ENCODE assay signal across 8 mouse cellular contexts in genomic region chr5:37029326-37029905, GRCm38 (mm10). TPM values are rescaled to one million over a fixed set of nuclear protein-coding genes. Genes with fewer than 3 reads are reported as not detected.
DNase-seq lines count a peak whose midpoint lies in the region; ATAC-seq and TF ChIP-seq lines count a peak whose summit lies in the region.

No protein-coding gene starts in this region.

- peak overlapping the region; percentile 99 for H3K4me2 ChIP-seq in intestine, embryonic 15.5 days (replicated peaks)

- H3K27me3 ChIP-seq in intestine, embryonic 15.5 days (replicated peaks) = peaks cover 61% of the 10 kb centered on the region

- H3K36me3 ChIP-seq in intestine, embryonic 15.5 days = no peaks in the 10 kb centered on the region

- no peak overlapping the region for H3K9ac ChIP-seq in intestine, embryonic 15.5 days

- TF ChIP-seq CTCF in olfactory bulb, adult 2 months (IDR thresholded peaks at IDR 0.05; ENCODE audit: insufficient read depth, low read depth, low read length) = no peak

- peak overlapping the region; percentile 54 for H3K4me3 ChIP-seq in intestine, embryonic 15.5 days (replicated peaks)
- H3K4me3 ChIP-seq in olfactory bulb, adult 2 months (ENCODE audit: insufficient read depth, low read depth, low read length) = peak overlapping the region; percentile 95

- TF ChIP-seq POLR2A in olfactory bulb, adult 2 months (IDR thresholded peaks at IDR 0.05; ENCODE audit: insufficient read depth, low read depth, low read length) = no peak

- peaks cover 15% of the 10 kb centered on the region for H3K4me1 ChIP-seq in intestine, embryonic 15.5 days (replicated peaks)
- peaks cover 16% of the 10 kb centered on the region for H3K4me1 ChIP-seq in olfactory bulb, adult 2 months (ENCODE audit: control insufficient read depth, insufficient read depth, low read length)

- H3K9me3 ChIP-seq in intestine, embryonic 15.5 days = no peaks in the 10 kb centered on the region

- WGBS in intestine, embryonic 15.5 days = 2% methylated on average over 17 of the region's 17 CpGs
- 2% methylated on average over 17 of the region's 17 CpGs for WGBS in olfactory bulb, adult 2 months

- H3K27ac ChIP-seq in intestine, embryonic 15.5 days = no peak overlapping the region
- H3K27ac ChIP-seq in olfactory bulb, adult 2 months (ENCODE audit: insufficient read depth, low read depth, low read length) = no peak overlapping the region

- ATAC-seq in intestine, embryonic 15.5 days = peak; percentile 21; the same call in 1 of the 2 replicates

- DNase-seq in embryo, embryonic 11 days = peak; percentile 11
- no peak for DNase-seq in embryo, embryonic 10 days (ENCODE audit: low spot score)
- peak; percentile 45 for DNase-seq in right cerebral cortex, postnatal 4 days
- no peak for DNase-seq in right cerebral cortex, adult 2 months (ENCODE audit: low spot score in 2 of 2)
- no peak for DNase-seq in urinary bladder, postnatal 14 days (ENCODE audit: low spot score)
- DNase-seq in spleen, postnatal 4 days (ENCODE audit: low spot score in 2 of 2) = no peak

RNA-seq across cellular contexts. Expression of gene Wfs1, which starts 40.4 kb away (rescaled TPM):
- polyA plus RNA-seq in intestine, embryonic 15.5 days (2015; fragmentation: Nextera tagmentation; extraction: Ambion mirVana) = 12.1 and 14.6 TPM in 2 replicates
- not detected in 2 replicates for polyA plus RNA-seq in olfactory bulb, adult 2 months (2012; ENCODE audit: insufficient read depth, insufficient read length, low replicate concordance, missing spikeins)

RNA-seq across cellular contexts. Expression of gene Gm1043, which starts 55.8 kb away (rescaled TPM):
- 0.01 and 0.05 TPM in 2 replicates for polyA plus RNA-seq in intestine, embryonic 15.5 days (2015; fragmentation: Nextera tagmentation; extraction: Ambion mirVana)
- not detected in 2 replicates for polyA plus RNA-seq in olfactory bulb, adult 2 months (2012; ENCODE audit: insufficient read depth, insufficient read length, low replicate concordance, missing spikeins)

Comparison
In these comparisons a context has a peak if more than half of its experiments do, and no peak if none do; other contexts are left out.
1. DNase-seq: peak in embryo, embryonic 11 days (single experiment) and right cerebral cortex, postnatal 4 days (single experiment); none in embryo, embryonic 10 days (single experiment), right cerebral cortex, adult 2 months (0 of 2), urinary bladder, postnatal 14 days (single experiment) and spleen, postnatal 4 days (0 of 2).